Mouse (Mus musculus) heart, adult 2 months (tissue): ENCODE results near the gene Gnpat. TPM values are rescaled to one million over a fixed set of nuclear protein-coding genes. Genes with fewer than 3 reads are reported as not detected.

ENCODE experiments used
- DNase-seq, 2 experiments: peaks; one replicate each; pipeline ENCODE4 v3.0.0; 2021
- H3K27ac ChIP-seq: fragments of 200-600 bp; 2 replicates; pipeline ENCODE4 v1.8.1; 2022
- H3K27me3 ChIP-seq: fragments of 200-500 bp; 2 replicates; pipeline ENCODE4 v1.6.1; 2012; ENCODE audit warnings: mild to moderate bottlenecking, low read length, inconsistent platforms, mixed read lengths; ENCODE audit not compliant: control insufficient read depth, insufficient read depth
- H3K36me3 ChIP-seq: fragments of 200-500 bp; 2 replicates; pipeline ENCODE4 v1.6.1; 2012; ENCODE audit warnings: low read length, inconsistent platforms; ENCODE audit not compliant: control insufficient read depth, insufficient read depth
- H3K4me1 ChIP-seq: fragments of 200-500 bp; 2 replicates; pipeline ENCODE4 v1.6.1; 2011; ENCODE audit warnings: low read length; ENCODE audit not compliant: control insufficient read depth, insufficient read depth
- H3K4me3 ChIP-seq: fragments of 200-600 bp; 2 replicates; pipeline ENCODE4 v1.8.1; 2022
- H3K79me2 ChIP-seq: fragments of 200-500 bp; replicated peaks from 2 replicates; pipeline ENCODE4 v1.6.1; 2012; ENCODE audit warnings: mild to moderate bottlenecking, inconsistent platforms, low read length, moderate library complexity, mixed read lengths; ENCODE audit not compliant: control insufficient read depth, insufficient read depth
- H3K9ac ChIP-seq: fragments of 200-500 bp; 2 replicates; pipeline ENCODE4 v1.6.1; 2012; ENCODE audit warnings: low read depth, mild to moderate bottlenecking, control low read depth, inconsistent platforms, low read length, mixed read lengths
- CTCF ChIP-seq: fragments of 200-600 bp; IDR thresholded peaks from 2 replicates; pipeline ENCODE4 v1.8.1; 2022; ENCODE audit warnings: antibody characterized with exemption, mild to moderate bottlenecking, moderate library complexity
- EP300 ChIP-seq: fragments of 200-500 bp; IDR thresholded peaks from 2 replicates; pipeline ENCODE4 v1.6.1; 2011; ENCODE audit warnings: low read depth, low read length, control low read depth; ENCODE audit not compliant: insufficient read depth
- POLR2A ChIP-seq: fragments of 200-500 bp; IDR thresholded peaks from 2 replicates; pipeline ENCODE4 v1.6.1; 2011; ENCODE audit warnings: mild to moderate bottlenecking, low read depth, low read length, control low read depth; ENCODE audit not compliant: insufficient read depth
- WGBS: fragments of 180-500 bp; shearing (Covaris S2); methylation state at CpG from one replicate; pipeline ENCODE4 v1.1.7; 2018; 5-methylcytosine and 5-hydroxymethylcytosine counted together
- intact Hi-C: fragments of 180-260 bp; cut with DNase I; formaldehyde crosslinking; loops from one replicate; pipeline ENCODE4 v1.15.1; 2025
- polyA plus RNA-seq: library from polyadenylated mRNA; depleted of rRNA; stranded (reverse); fragments of >200 nt; gene quantifications from 2 replicates; pipeline ENCODE4 v1.2.3, GENCODE M21; 2012
- total RNA-seq, 2 experiments: library from RNA; stranded (reverse); gene quantifications; 2 replicates each; pipeline ENCODE4 v1.2.3; 2021

Gnpat gene
- total and polyA plus RNA-seq, 3 experiments, result 169 to 199 (median 189) TPM

DNA sequence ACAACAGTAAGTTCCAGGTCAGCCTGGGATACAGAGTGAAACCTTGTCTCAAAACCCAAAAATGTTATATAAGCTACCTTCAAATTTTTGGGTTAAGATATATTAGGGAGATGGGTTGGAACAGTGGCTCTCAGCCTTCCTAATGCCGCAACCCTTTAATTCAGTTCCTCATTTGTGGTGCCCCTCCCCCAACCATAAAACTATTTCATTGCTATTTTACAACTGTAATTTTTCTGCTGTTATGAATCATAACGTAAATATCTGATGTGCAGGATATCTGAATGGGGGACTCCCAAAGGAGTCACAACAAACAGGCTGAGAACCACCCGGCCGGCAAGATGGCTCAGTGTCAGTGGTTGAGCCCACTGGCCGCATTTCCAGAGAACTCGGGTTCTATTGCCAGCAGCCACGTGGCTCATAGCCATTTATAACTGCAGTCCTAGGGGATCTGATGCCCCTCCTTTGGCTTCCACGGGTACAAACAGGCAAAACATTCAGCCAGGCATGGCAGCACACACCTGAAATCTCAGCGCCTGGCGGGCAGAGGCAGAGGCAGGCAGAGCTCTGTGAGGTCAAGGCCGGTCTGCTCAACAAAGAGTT, 59.8 kb downstream of the Gnpat start:
- WGBS, result 20% methylated on average over 11 of the region's 11 CpGs
- no peaks in the 10 kb centered on the region for H3K27me3 ChIP-seq
- TF ChIP-seq EP300, result no peak
- TF ChIP-seq POLR2A, result peak; percentile 28; the same call in 1 of the 2 replicates
- peaks cover 2% of the 10 kb centered on the region for H3K36me3 ChIP-seq
- H3K4me3 ChIP-seq, result no peak overlapping the region
- no peak for DNase-seq
- H3K27ac ChIP-seq, result peak overlapping the region; percentile 91
- no peak overlapping the region for H3K9ac ChIP-seq
- H3K79me2 ChIP-seq, result peaks cover 14% of the 10 kb centered on the region
- peaks cover 61% of the 10 kb centered on the region for H3K4me1 ChIP-seq
- intact Hi-C loops, result no loop called here

DNA sequence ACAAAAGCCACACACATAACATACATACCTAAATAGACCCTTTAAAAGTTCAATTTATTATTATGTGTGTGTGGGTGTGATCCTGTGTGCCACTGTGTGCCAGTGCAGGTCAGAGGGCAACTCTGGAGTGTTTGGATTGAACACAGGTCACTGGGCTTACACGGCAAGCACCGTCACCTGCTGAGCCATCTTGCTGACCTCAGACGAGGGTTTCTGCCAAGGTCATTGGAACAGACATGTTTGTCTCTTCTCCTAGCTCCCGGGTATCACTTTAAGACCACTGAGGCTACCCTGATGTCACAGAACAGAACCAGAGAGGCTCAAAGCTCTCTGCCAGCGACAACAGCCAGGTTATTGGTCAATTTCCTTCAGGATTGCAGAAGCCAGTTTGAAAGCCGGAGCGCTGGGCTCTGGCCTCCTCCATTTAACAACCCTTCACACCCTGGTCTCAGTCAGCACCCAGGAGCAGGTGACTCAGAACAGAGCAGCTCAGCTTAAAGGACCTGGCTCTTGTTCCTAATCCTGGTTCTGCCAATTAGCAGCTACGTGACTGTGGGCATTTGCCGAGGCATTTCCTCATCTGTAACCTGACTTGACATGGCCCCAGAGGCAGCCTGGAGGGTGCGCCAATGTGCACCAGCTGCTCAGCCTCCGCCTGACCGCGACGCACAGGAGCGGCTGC, 61.3 kb downstream of the Gnpat start:
- peaks cover 11% of the 10 kb centered on the region for H3K79me2 ChIP-seq
- intact Hi-C loops, result no loop called here
- H3K36me3 ChIP-seq, result peaks cover 3% of the 10 kb centered on the region
- 54% methylated on average over 15 of the region's 15 CpGs for WGBS
- peak overlapping the region; percentile 91 for H3K27ac ChIP-seq
- no peak overlapping the region for H3K4me3 ChIP-seq
- H3K4me1 ChIP-seq, result peaks cover 60% of the 10 kb centered on the region
- no peak overlapping the region for H3K9ac ChIP-seq
- peak; percentile 64 to 81 for DNase-seq
- no peaks in the 10 kb centered on the region for H3K27me3 ChIP-seq
- TF ChIP-seq EP300 (peak; percentile 96), CTCF (no peak)

DNA sequence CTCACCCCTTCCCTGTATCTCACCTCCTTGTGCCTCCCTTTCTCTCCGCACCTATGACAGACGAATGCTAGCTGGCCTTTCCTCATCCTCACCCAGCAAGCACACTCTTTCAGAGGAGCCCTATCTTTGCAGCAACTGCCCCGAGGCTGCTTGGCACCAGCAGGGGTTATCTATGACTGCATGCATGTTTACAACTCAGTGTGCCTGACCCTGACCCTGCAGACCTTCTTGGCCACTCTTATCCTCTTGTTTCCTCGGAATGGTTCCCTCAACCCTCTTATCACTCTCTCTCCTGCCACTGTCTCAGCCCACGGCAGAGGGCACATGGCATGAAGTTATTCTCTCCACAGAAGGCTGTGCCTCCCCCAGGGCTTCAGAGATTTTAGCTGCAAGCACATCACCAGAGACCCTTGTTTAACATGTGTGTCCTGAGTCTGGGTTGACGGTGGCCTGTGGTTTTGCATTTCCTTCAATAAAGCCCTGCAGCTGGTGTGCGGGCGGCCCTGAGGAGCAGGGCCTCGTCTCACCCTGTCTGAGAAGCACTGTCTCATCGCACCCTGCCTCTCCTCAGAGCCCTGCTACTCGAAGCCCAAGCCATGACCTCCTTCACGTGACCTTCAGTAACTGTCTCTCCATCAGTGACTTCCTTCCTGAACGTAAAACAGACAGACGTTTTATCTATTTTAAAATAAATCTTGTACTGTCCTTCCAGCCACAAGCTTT, 62.9 kb downstream of the Gnpat start:
- Histone ChIP-seq H3K4me3 (no peak overlapping the region), H3K27me3 (no peaks in the 10 kb centered on the region), H3K9ac (peak overlapping the region; percentile 29; the same call in 1 of the 2 replicates), H3K4me1 (peaks cover 62% of the 10 kb centered on the region), H3K79me2 (peaks cover 11% of the 10 kb centered on the region), H3K27ac (peak overlapping the region; percentile 91), H3K36me3 (peaks cover 3% of the 10 kb centered on the region)
- WGBS, result 28% methylated on average over 14 of the region's 14 CpGs
- TF ChIP-seq EP300, result no peak
- no peak for TF ChIP-seq CTCF
- no peak for TF ChIP-seq POLR2A
- peak in 1 of 2 experiments; percentile 40 for DNase-seq
- intact Hi-C loops, result no loop called here

DNA sequence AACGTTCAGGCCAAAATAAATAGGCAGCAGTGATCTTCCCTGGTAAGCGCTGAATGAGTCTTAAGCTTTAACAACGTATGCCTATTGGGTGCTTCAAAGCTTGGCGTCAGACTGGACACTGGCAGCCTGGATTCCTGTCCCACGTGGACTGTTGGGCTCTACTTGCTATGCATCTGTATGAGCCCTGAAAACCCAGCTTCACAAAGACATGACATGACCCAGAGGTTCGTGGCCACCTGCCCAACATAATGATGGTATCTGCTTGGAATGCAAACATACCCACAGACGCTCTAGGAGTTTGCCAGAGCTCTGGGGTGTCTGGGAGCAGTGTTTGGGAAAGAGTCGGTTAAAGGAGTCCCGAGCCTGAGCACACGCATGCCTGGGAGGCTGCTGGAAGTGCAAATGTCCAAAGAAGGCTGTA, 63.5 kb downstream of the Gnpat start:
- no peak overlapping the region for H3K4me3 ChIP-seq
- 7% methylated on average over 10 of the region's 10 CpGs for WGBS
- intact Hi-C loops, result no loop called here
- H3K79me2 ChIP-seq, result peaks cover 10% of the 10 kb centered on the region
- H3K27me3 ChIP-seq, result no peaks in the 10 kb centered on the region
- H3K4me1 ChIP-seq, result peaks cover 59% of the 10 kb centered on the region
- peaks cover 3% of the 10 kb centered on the region for H3K36me3 ChIP-seq
- H3K9ac ChIP-seq, result no peak overlapping the region; the same call in 1 of the 2 replicates
- DNase-seq, result peak; percentile 62 to 76
- peak overlapping the region; percentile 91 for H3K27ac ChIP-seq
- TF ChIP-seq POLR2A, result 0 out of 2 replicates have a peak, but pooled peaks have one; percentile 15
- TF ChIP-seq EP300, result 0 out of 2 replicates have a peak, but pooled peaks have one; percentile 21
- no peak for TF ChIP-seq CTCF

DNA sequence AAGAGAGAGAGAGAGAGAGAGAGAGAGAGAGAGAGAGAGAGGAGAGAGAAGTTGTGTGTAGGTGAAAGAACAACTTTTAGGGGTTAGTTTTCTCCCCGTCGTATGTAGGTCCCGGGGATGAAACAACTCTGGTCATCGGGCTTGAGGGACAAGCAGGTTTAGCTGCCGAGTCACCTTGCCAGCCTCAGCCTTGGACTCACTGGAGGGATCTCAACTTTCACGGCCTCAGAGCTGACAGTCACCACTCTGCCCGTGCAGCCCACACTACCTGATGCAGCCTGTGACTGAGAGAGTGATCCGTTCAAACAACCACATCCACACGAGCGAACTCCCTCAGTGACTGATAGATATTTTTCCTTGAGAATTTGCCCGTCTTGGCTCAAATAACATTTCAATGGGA, 66.2 kb downstream of the Gnpat start:
- Histone ChIP-seq H3K27me3 (no peaks in the 10 kb centered on the region), H3K4me3 (no peak overlapping the region), H3K4me1 (peaks cover 45% of the 10 kb centered on the region), H3K9ac (peak overlapping the region; percentile 7; the same call in 1 of the 2 replicates), H3K36me3 (peaks cover 3% of the 10 kb centered on the region), H3K79me2 (peaks cover 4% of the 10 kb centered on the region; the same call in 1 of the 2 replicates), H3K27ac (peak overlapping the region; percentile 91)
- WGBS, result 61% methylated on average over 11 of the region's 11 CpGs
- TF ChIP-seq EP300, result no peak
- no peak for TF ChIP-seq CTCF
- no peak for TF ChIP-seq POLR2A
- intact Hi-C loops, result no loop called here
- no peak for DNase-seq

DNA sequence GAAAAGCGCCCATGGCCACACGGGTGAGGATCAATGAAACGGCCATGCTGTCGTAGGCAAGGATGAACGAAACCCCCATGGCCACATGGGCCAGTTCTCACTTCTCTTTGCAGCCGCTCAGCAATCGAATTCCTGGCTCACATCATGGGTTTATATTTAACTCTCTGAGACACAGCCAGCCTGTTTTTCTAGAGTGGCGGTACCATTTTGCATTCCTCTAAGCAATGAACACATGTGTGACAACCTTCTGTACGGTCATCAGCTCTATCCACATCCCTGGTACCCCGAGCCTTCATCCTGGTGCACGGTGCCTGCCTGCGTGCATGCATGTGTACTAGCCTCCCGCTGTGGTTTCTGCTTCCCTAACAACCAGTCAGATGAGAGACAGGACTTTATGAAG, 67.3 kb downstream of the Gnpat start:
- peaks cover 5% of the 10 kb centered on the region for H3K79me2 ChIP-seq
- 54% methylated on average over 13 of the region's 13 CpGs for WGBS
- no peak overlapping the region for H3K4me3 ChIP-seq
- H3K27me3 ChIP-seq, result no peaks in the 10 kb centered on the region
- DNase-seq, result peak in 1 of 2 experiments; percentile 30
- TF ChIP-seq POLR2A, result no peak
- H3K36me3 ChIP-seq, result peaks cover 8% of the 10 kb centered on the region
- H3K4me1 ChIP-seq, result peaks cover 48% of the 10 kb centered on the region
- intact Hi-C loops, result no loop called here
- H3K27ac ChIP-seq, result peak overlapping the region; percentile 91
- H3K9ac ChIP-seq, result no peak overlapping the region
